Mouse (Mus musculus): ENCODE measurements around the gene Gart. TPM values are rescaled to one million over a fixed set of nuclear protein-coding genes. Genes with fewer than 3 reads are reported as not detected.

Gene Gart
- polyA plus RNA-seq, 1 experiment from 2014 or later, result 160 TPM

- peaks cover 44% of the 10 kb centered on the region for H3K27me3 ChIP-seq (replicated peaks)
- H3K9ac ChIP-seq, result no peak overlapping the region
- H3K9me3 ChIP-seq (replicated peaks), result no peaks in the 10 kb centered on the region
- H3K36me3 ChIP-seq, result no peaks in the 10 kb centered on the region
- H3K4me2 ChIP-seq, result no peak overlapping the region
- H3K4me3 ChIP-seq, result no peak overlapping the region
- H3K4me1 ChIP-seq, result peaks cover 19% of the 10 kb centered on the region
- 72% methylated on average over 4 of the region's 4 CpGs for WGBS (ENCODE audit: insufficient replicate concordance)
- H3K27ac ChIP-seq, result no peak overlapping the region
- ATAC-seq, result no peak
These were observed 45.7 kb downstream of the Gart start for GRCm38 (mm10) chr16:91601081-91601480.

GRCm38 (mm10) chr16:91599242-91599641, 47.5 kb downstream of the Gart start:
- H3K27me3 ChIP-seq (replicated peaks), result peaks cover 46% of the 10 kb centered on the region
- no peak for ATAC-seq
- no peak overlapping the region for H3K4me2 ChIP-seq
- H3K9ac ChIP-seq, result no peak overlapping the region
- H3K4me3 ChIP-seq, result no peak overlapping the region
- no peaks in the 10 kb centered on the region for H3K36me3 ChIP-seq
- H3K9me3 ChIP-seq (replicated peaks), result no peaks in the 10 kb centered on the region
- no peak overlapping the region for H3K27ac ChIP-seq
- peaks cover 25% of the 10 kb centered on the region for H3K4me1 ChIP-seq

- ATAC-seq, result peak; percentile 98
- H3K27me3 ChIP-seq (replicated peaks), result peaks cover 51% of the 10 kb centered on the region
- WGBS (ENCODE audit: insufficient replicate concordance), result under 1% methylated on average over 34 of the region's 34 CpGs
- no peaks in the 10 kb centered on the region for H3K36me3 ChIP-seq
- peak within 1 kb of the TSS; percentile 100 for H3K4me2 ChIP-seq
- peak within 1 kb of the TSS; percentile 79 for H3K9ac ChIP-seq
- peaks cover 31% of the 10 kb centered on the region for H3K4me1 ChIP-seq
- H3K27ac ChIP-seq, result peak within 1 kb of the TSS; percentile 32; the same call in 1 of the 2 replicates
- H3K9me3 ChIP-seq (replicated peaks), result no peaks in the 10 kb centered on the region
- H3K4me3 ChIP-seq, result peak within 1 kb of the TSS; percentile 76
These were observed 49.1 kb downstream of the Gart start, which contains the start of gene Tmem50b for GRCm38 (mm10) chr16:91597672-91598010. Gene Tmem50b, minus strand, starts transcription at chr16:91597800.

- Histone ChIP-seq H3K4me2 (peak overlapping the region; percentile 100), H3K4me3 (peak overlapping the region; percentile 76), H3K27ac (peak overlapping the region; percentile 32; the same call in 1 of the 2 replicates), H3K27me3 (replicated peaks) (peaks cover 49% of the 10 kb centered on the region), H3K36me3 (no peaks in the 10 kb centered on the region), H3K9ac (peak overlapping the region; percentile 79), H3K4me1 (peaks cover 36% of the 10 kb centered on the region), H3K9me3 (replicated peaks) (no peaks in the 10 kb centered on the region)
- WGBS (ENCODE audit: insufficient replicate concordance), result under 1% methylated on average over 62 of the region's 75 CpGs
- ATAC-seq, result peak; percentile 68
These were observed 49.7 kb downstream of the Gart start for GRCm38 (mm10) chr16:91596779-91597671.

- Histone ChIP-seq H3K36me3 (no peaks in the 10 kb centered on the region), H3K27me3 (replicated peaks) (peaks cover 45% of the 10 kb centered on the region), H3K9ac (peak overlapping the region; percentile 79; the same call in 1 of the 2 replicates), H3K27ac (no peak overlapping the region), H3K4me1 (peaks cover 36% of the 10 kb centered on the region), H3K9me3 (replicated peaks) (no peaks in the 10 kb centered on the region), H3K4me2 (peak overlapping the region; percentile 100), H3K4me3 (peak overlapping the region; percentile 76)
- WGBS (ENCODE audit: insufficient replicate concordance), result 9% methylated on average over 9 of the region's 9 CpGs
- no peak for ATAC-seq
These were observed 50.4 kb downstream of the Gart start for GRCm38 (mm10) chr16:91596397-91596778.

- H3K4me2 ChIP-seq, result no peak overlapping the region
- no peak overlapping the region for H3K9ac ChIP-seq
- no peaks in the 10 kb centered on the region for H3K9me3 ChIP-seq (replicated peaks)
- peaks cover 36% of the 10 kb centered on the region for H3K4me1 ChIP-seq
- no peaks in the 10 kb centered on the region for H3K36me3 ChIP-seq
- ATAC-seq, result no peak
- H3K4me3 ChIP-seq, result no peak overlapping the region
- WGBS (ENCODE audit: insufficient replicate concordance), result 74% methylated on average over 6 of the region's 6 CpGs
- peaks cover 42% of the 10 kb centered on the region for H3K27me3 ChIP-seq (replicated peaks)
- H3K27ac ChIP-seq, result no peak overlapping the region
These were observed 51.7 kb downstream of the Gart start for GRCm38 (mm10) chr16:91595076-91595475.

GRCm38 (mm10) chr16:91593262-91593661, 53.5 kb downstream of the Gart start:
- Histone ChIP-seq H3K27me3 (replicated peaks) (peaks cover 28% of the 10 kb centered on the region), H3K9ac (no peak overlapping the region), H3K4me3 (no peak overlapping the region), H3K4me2 (no peak overlapping the region), H3K27ac (no peak overlapping the region), H3K4me1 (peaks cover 35% of the 10 kb centered on the region), H3K9me3 (replicated peaks) (no peaks in the 10 kb centered on the region), H3K36me3 (no peaks in the 10 kb centered on the region)
- 71% methylated on average over 3 of the region's 3 CpGs for WGBS (ENCODE audit: insufficient replicate concordance)
- no peak for ATAC-seq

- H3K4me3 ChIP-seq, result no peak overlapping the region
- ATAC-seq, result no peak
- no peaks in the 10 kb centered on the region for H3K9me3 ChIP-seq (replicated peaks)
- no peak overlapping the region for H3K27ac ChIP-seq
- no peaks in the 10 kb centered on the region for H3K36me3 ChIP-seq
- no peak overlapping the region for H3K9ac ChIP-seq
- no peak overlapping the region for H3K4me2 ChIP-seq
- 46% methylated on average over 8 of the region's 8 CpGs for WGBS (ENCODE audit: insufficient replicate concordance)
- peaks cover 34% of the 10 kb centered on the region for H3K4me1 ChIP-seq
- H3K27me3 ChIP-seq (replicated peaks), result peaks cover 24% of the 10 kb centered on the region
These were observed 54.6 kb downstream of the Gart start for GRCm38 (mm10) chr16:91592162-91592561.

- H3K4me3 ChIP-seq, result no peak overlapping the region
- no peak overlapping the region for H3K4me2 ChIP-seq
- no peaks in the 10 kb centered on the region for H3K9me3 ChIP-seq (replicated peaks)
- H3K36me3 ChIP-seq, result no peaks in the 10 kb centered on the region
- WGBS (ENCODE audit: insufficient replicate concordance), result 68% methylated on average over 3 of the region's 3 CpGs
- no peak overlapping the region for H3K9ac ChIP-seq
- H3K4me1 ChIP-seq, result peaks cover 11% of the 10 kb centered on the region
- ATAC-seq, result no peak
- H3K27ac ChIP-seq, result no peak overlapping the region
- H3K27me3 ChIP-seq (replicated peaks), result peaks cover 10% of the 10 kb centered on the region
These were observed 58.0 kb downstream of the Gart start for GRCm38 (mm10) chr16:91588703-91589102.

- Histone ChIP-seq H3K4me1 (peaks cover 11% of the 10 kb centered on the region), H3K27ac (no peak overlapping the region), H3K4me3 (no peak overlapping the region), H3K27me3 (replicated peaks) (peaks cover 8% of the 10 kb centered on the region), H3K9me3 (replicated peaks) (no peaks in the 10 kb centered on the region), H3K9ac (no peak overlapping the region), H3K36me3 (no peaks in the 10 kb centered on the region), H3K4me2 (no peak overlapping the region)
- WGBS (ENCODE audit: insufficient replicate concordance), result 54% methylated on average over 6 of the region's 6 CpGs
- no peak for ATAC-seq
These were observed 58.9 kb downstream of the Gart start for GRCm38 (mm10) chr16:91587730-91588453.

GRCm38 (mm10) chr16:91586244-91586643, 60.5 kb downstream of the Gart start:
- WGBS (ENCODE audit: insufficient replicate concordance), result 69% methylated on average over 6 of the region's 6 CpGs
- no peak for ATAC-seq
- H3K27me3 ChIP-seq (replicated peaks), result peaks cover 2% of the 10 kb centered on the region; the same call in 1 of the 2 replicates
- H3K36me3 ChIP-seq, result no peaks in the 10 kb centered on the region
- H3K4me2 ChIP-seq, result no peak overlapping the region
- no peak overlapping the region for H3K27ac ChIP-seq
- peaks cover 6% of the 10 kb centered on the region for H3K4me1 ChIP-seq
- H3K9ac ChIP-seq, result no peak overlapping the region
- no peak overlapping the region for H3K4me3 ChIP-seq
- H3K9me3 ChIP-seq (replicated peaks), result no peaks in the 10 kb centered on the region

GRCm38 (mm10) chr16:91585617-91586016, 61.1 kb downstream of the Gart start:
- no peak for ATAC-seq
- H3K36me3 ChIP-seq, result no peaks in the 10 kb centered on the region
- 82% methylated on average over 5 of the region's 5 CpGs for WGBS (ENCODE audit: insufficient replicate concordance)

More at GRCm38 (mm10) chr16:91585617-91586016, 61.1 kb downstream of the Gart start:
- H3K9ac ChIP-seq, result no peak overlapping the region
- no peak overlapping the region for H3K4me2 ChIP-seq
- no peaks in the 10 kb centered on the region; the same call in 1 of the 2 replicates for H3K27me3 ChIP-seq (replicated peaks)
- H3K27ac ChIP-seq, result no peak overlapping the region
- H3K4me3 ChIP-seq, result no peak overlapping the region
- H3K9me3 ChIP-seq (replicated peaks), result no peaks in the 10 kb centered on the region
- H3K4me1 ChIP-seq, result peaks cover 6% of the 10 kb centered on the region

Data from liver, embryonic 12.5 days (tissue).